Mouse (Mus musculus) intestine, embryonic 14.5 days (tissue): ENCODE results near the gene Agpat2. TPM values are rescaled to one million over a fixed set of nuclear protein-coding genes. Genes with fewer than 3 reads are reported as not detected.

ENCODE experiments used
- ATAC-seq: fragments of 200-750 bp; cut with Nextera tagmentation; replicated peaks from 2 replicates; pipeline ENCODE4 v1.8.0; 2017; ENCODE audit warnings: low read depth, moderate number of reproducible peaks, moderate TSS enrichment, moderate library complexity; ENCODE audit not compliant: low FRiP score, low TSS enrichment
- DNase-seq: peaks from one replicate; pipeline ENCODE4 v3.0.0-alpha.2; 2018; ENCODE audit warnings: low spot score
- H3K27ac ChIP-seq: fragments of 300-500 bp; sonication (generic); 2 replicates; pipeline ENCODE4 v1.5.1; 2014; ENCODE audit warnings: low read depth, mild to moderate bottlenecking, control low read depth
- H3K27me3 ChIP-seq: fragments of 300-500 bp; sonication (generic); replicated peaks from 2 replicates; pipeline ENCODE4 v1.6.1; 2014; ENCODE audit warnings: low read length, control low read depth; ENCODE audit not compliant: control insufficient read depth, insufficient read depth
- H3K36me3 ChIP-seq: fragments of 300-500 bp; sonication (generic); 2 replicates; pipeline ENCODE4 v1.6.1; 2014; ENCODE audit warnings: low read length, control low read depth; ENCODE audit not compliant: control insufficient read depth, insufficient read depth
- H3K4me1 ChIP-seq: fragments of 300-500 bp; sonication (generic); replicated peaks from 2 replicates; pipeline ENCODE4 v1.6.1; 2014; ENCODE audit warnings: low read length, control low read depth, mixed read lengths; ENCODE audit not compliant: control insufficient read depth, insufficient read depth
- H3K4me2 ChIP-seq: fragments of 300-500 bp; sonication (generic); 2 replicates; pipeline ENCODE4 v1.6.1; 2014; ENCODE audit warnings: low read length
- H3K4me3 ChIP-seq: fragments of 300-500 bp; sonication (generic); 2 replicates; pipeline ENCODE4 v1.5.1; 2014; ENCODE audit warnings: low read depth, low read length, control low read depth, mixed read lengths
- H3K9ac ChIP-seq: fragments of 300-500 bp; sonication (generic); 2 replicates; pipeline ENCODE4 v1.6.1; 2014; ENCODE audit warnings: mild to moderate bottlenecking, low read length
- H3K9me3 ChIP-seq: fragments of 300-500 bp; sonication (generic); 2 replicates; pipeline ENCODE4 v1.6.1; 2016; ENCODE audit warnings: low read length, control low read depth; ENCODE audit not compliant: control insufficient read depth
- WGBS: fragments of 180-500 bp; shearing (Covaris S2); extraction: QIAGEN DNeasy Blood & Tissue Kit; methylation state at CpG from one replicate; pipeline ENCODE4 v1.1.7; 2014; 5-methylcytosine and 5-hydroxymethylcytosine counted together
- polyA plus RNA-seq: library from polyadenylated mRNA; unstranded; fragments of >200 nt; fragmentation: Nextera tagmentation; extraction: Ambion mirVana; gene quantifications from 2 replicates; pipeline ENCODE4 v1.2.1, GENCODE M21; 2014

The Agpat2 gene
- polyA plus RNA-seq: 47.5 and 53.8 TPM in 2 replicates

GRCm38 (mm10) chr2:26603720-26604671 is at the start of gene Agpat2:
Gene Agpat2 (minus strand): TSS chr2:26604417.
- Histone ChIP-seq H3K27ac (peak within 1 kb of the TSS; percentile 85), H3K4me3 (peak within 1 kb of the TSS; percentile 70), H3K4me2 (peak within 1 kb of the TSS; percentile 78), H3K36me3 (no peaks in the 10 kb centered on the region), H3K27me3 (no peaks in the 10 kb centered on the region), H3K9me3 (no peaks in the 10 kb centered on the region), H3K4me1 (peaks cover 24% of the 10 kb centered on the region), H3K9ac (peak within 1 kb of the TSS; percentile 79)
- DNase-seq: peak; percentile 82
- ATAC-seq: peak; percentile 83
- WGBS: under 1% methylated on average over 93 of the region's 103 CpGs

- WGBS: 31% methylated on average over 3 of the region's 3 CpGs
- peak; percentile 90 for ATAC-seq
- H3K9ac ChIP-seq: no peak overlapping the region
- peak; percentile 95 for DNase-seq
- no peak overlapping the region for H3K4me3 ChIP-seq
- no peaks in the 10 kb centered on the region for H3K27me3 ChIP-seq
- H3K9me3 ChIP-seq: no peaks in the 10 kb centered on the region
- H3K27ac ChIP-seq: no peak overlapping the region
- H3K36me3 ChIP-seq: no peaks in the 10 kb centered on the region
- no peak overlapping the region for H3K4me2 ChIP-seq
- H3K4me1 ChIP-seq: no peaks in the 10 kb centered on the region
Observed at GRCm38 (mm10) chr2:26646643-26647293, 42.6 kb upstream of the Agpat2 start.

- Histone ChIP-seq H3K27me3 (no peaks in the 10 kb centered on the region), H3K27ac (no peak overlapping the region), H3K4me1 (peaks cover 8% of the 10 kb centered on the region), H3K9ac (no peak overlapping the region), H3K36me3 (peaks cover under 1% of the 10 kb centered on the region; the same call in 1 of the 2 replicates), H3K4me2 (no peak overlapping the region), H3K4me3 (no peak overlapping the region), H3K9me3 (no peaks in the 10 kb centered on the region)
- DNase-seq (peak; percentile 84), ATAC-seq (no peak)
- WGBS: 65% methylated on average over 2 of the region's 2 CpGs
Observed at GRCm38 (mm10) chr2:26643942-26644341, 39.7 kb upstream of the Agpat2 start.

- no peak overlapping the region for H3K4me3 ChIP-seq
- peaks cover 28% of the 10 kb centered on the region for H3K36me3 ChIP-seq
- peak overlapping the region; percentile 54; the same call in 1 of the 2 replicates for H3K27ac ChIP-seq
- peaks cover 23% of the 10 kb centered on the region for H3K4me1 ChIP-seq
- H3K9ac ChIP-seq: no peak overlapping the region
- H3K4me2 ChIP-seq: no peak overlapping the region
- H3K27me3 ChIP-seq: no peaks in the 10 kb centered on the region
- ATAC-seq (no peak), DNase-seq (no peak)
- H3K9me3 ChIP-seq: no peaks in the 10 kb centered on the region
- 70% methylated on average over 7 of the region's 7 CpGs for WGBS
Observed at GRCm38 (mm10) chr2:26641006-26641647, 36.9 kb upstream of the Agpat2 start.

- Histone ChIP-seq H3K4me1 (peaks cover 23% of the 10 kb centered on the region), H3K9me3 (no peaks in the 10 kb centered on the region), H3K9ac (peak overlapping the region; percentile 97), H3K27ac (peak overlapping the region; percentile 76), H3K4me2 (peak overlapping the region; percentile 91), H3K36me3 (peaks cover 38% of the 10 kb centered on the region), H3K4me3 (peak overlapping the region; percentile 97), H3K27me3 (no peaks in the 10 kb centered on the region)
- DNase-seq: peak; percentile 100
- peak; percentile 85 for ATAC-seq
- WGBS: 5% methylated on average over 49 of the region's 49 CpGs
Observed at GRCm38 (mm10) chr2:26639838-26640830, 35.9 kb upstream of the Agpat2 start.

GRCm38 (mm10) chr2:26639083-26639482 is 34.9 kb upstream of the Agpat2 start:
- Histone ChIP-seq H3K9me3 (no peaks in the 10 kb centered on the region), H3K9ac (peak overlapping the region; percentile 97), H3K36me3 (peaks cover 49% of the 10 kb centered on the region), H3K4me3 (peak overlapping the region; percentile 97), H3K4me1 (peaks cover 23% of the 10 kb centered on the region), H3K27me3 (no peaks in the 10 kb centered on the region), H3K27ac (peak overlapping the region; percentile 76; the same call in 1 of the 2 replicates), H3K4me2 (peak overlapping the region; percentile 91)
- DNase-seq: no peak
- 5% methylated on average over 8 of the region's 8 CpGs for WGBS
- 0 out of 2 replicates have a peak, but pooled peaks have one; percentile 30 for ATAC-seq

- ATAC-seq: no peak
- peak overlapping the region; percentile 97 for H3K4me3 ChIP-seq
- H3K27ac ChIP-seq: no peak overlapping the region
- peaks cover 23% of the 10 kb centered on the region for H3K4me1 ChIP-seq
- no peak for DNase-seq
- H3K4me2 ChIP-seq: peak overlapping the region; percentile 91
- H3K9ac ChIP-seq: peak overlapping the region; percentile 97
- H3K9me3 ChIP-seq: no peaks in the 10 kb centered on the region
- H3K36me3 ChIP-seq: peaks cover 50% of the 10 kb centered on the region
- 79% methylated on average over 5 of the region's 5 CpGs for WGBS
- H3K27me3 ChIP-seq: no peaks in the 10 kb centered on the region
Observed at GRCm38 (mm10) chr2:26638572-26638971, 34.4 kb upstream of the Agpat2 start.
